Mouse (Mus musculus) cortical plate, adult 2 months (tissue): ENCODE results near the gene Fam19a5.

Experiments used
- CTCF ChIP-seq: fragments of 200-500 bp; IDR thresholded peaks from 2 replicates; pipeline ENCODE4 v1.5.1; 2011; ENCODE audit warnings: mild to moderate bottlenecking, control low read depth, low read length; ENCODE audit not compliant: insufficient read depth; ENCODE audit errors: extremely low read depth
- POLR2A ChIP-seq: fragments of 200-500 bp; IDR thresholded peaks from 2 replicates; pipeline ENCODE4 v1.6.1; 2011; ENCODE audit warnings: mild to moderate bottlenecking, low read length, control low read depth; ENCODE audit not compliant: insufficient read depth; ENCODE audit errors: extremely low read depth

GRCm38 (mm10) chr15:87691271-87691955 is 147.3 kb downstream of the Fam19a5 start:
- TF ChIP-seq POLR2A (no peak), CTCF (no peak)
